Mouse (Mus musculus) mature B cell (primary cell): Measurements from ENCODE around the gene Neurl3.

Experiments used
- in situ Hi-C: fragments of 300-500 bp; cut with MboI; formaldehyde crosslinking; loops from 2 replicates; pipeline ENCODE4 v1.14.3; 2019

Neurl3 gene

GRCm38 (mm10) chr1:36298107-36298506 lies 23.6 kb upstream of the Neurl3 start:
- in situ Hi-C loops: no loop called here

GRCm38 (mm10) chr1:36296466-36297149 lies 22.1 kb upstream of the Neurl3 start:
- in situ Hi-C loops: no loop called here

GRCm38 (mm10) chr1:36294402-36294801 lies 19.9 kb upstream of the Neurl3 start:
- in situ Hi-C loops: no loop called here

GRCm38 (mm10) chr1:36293470-36293869 lies 19.0 kb upstream of the Neurl3 start:
- in situ Hi-C loops: no loop called here

GRCm38 (mm10) chr1:36281849-36282248 lies 7.4 kb upstream of the Neurl3 start:
- in situ Hi-C loops: no loop called here

- in situ Hi-C loops: no loop called here
These were observed 6.5 kb upstream of the Neurl3 start for GRCm38 (mm10) chr1:36280938-36281337.

- in situ Hi-C loops: no loop called here
These were observed 4.7 kb upstream of the Neurl3 start for GRCm38 (mm10) chr1:36279202-36279601.

- in situ Hi-C loops: no loop called here
These were observed 3.0 kb upstream of the Neurl3 start for GRCm38 (mm10) chr1:36277267-36278060.

- in situ Hi-C loops: no loop called here
These were observed 1.3 kb upstream of the Neurl3 start for GRCm38 (mm10) chr1:36275635-36276389.

GRCm38 (mm10) chr1:36273288-36273687 lies 1.2 kb downstream of the Neurl3 start:
- in situ Hi-C loops: loop anchor here (25.0 kb wide), 2 partner anchors 411 to 1436 kb away; partner anchors contain the start of genes Fam168b and Plekhb2

GRCm38 (mm10) chr1:36272546-36272945 lies 1.9 kb downstream of the Neurl3 start:
- in situ Hi-C loops: loop anchor here (25.0 kb wide), 2 partner anchors 410 to 1435 kb away; partner anchors contain the start of genes Fam168b and Plekhb2

- in situ Hi-C loops: loop anchor here (25.0 kb wide), 2 partner anchors 409 to 1434 kb away; partner anchors contain the start of genes Fam168b and Plekhb2
These were observed 2.8 kb downstream of the Neurl3 start for GRCm38 (mm10) chr1:36271516-36272230.

GRCm38 (mm10) chr1:36270666-36271065 lies 3.8 kb downstream of the Neurl3 start:
- in situ Hi-C loops: loop anchor here (25.0 kb wide), 2 partner anchors 408 to 1433 kb away; partner anchors contain the start of genes Fam168b and Plekhb2

- in situ Hi-C loops: loop anchor here (25.0 kb wide), 2 partner anchors 407 to 1432 kb away; partner anchors contain the start of genes Fam168b and Plekhb2
These were observed 5.2 kb downstream of the Neurl3 start for GRCm38 (mm10) chr1:36269121-36269795.

- in situ Hi-C loops: loop anchor here (25.0 kb wide), 2 partner anchors 405 to 1430 kb away; partner anchors contain the start of genes Fam168b and Plekhb2
These were observed 6.9 kb downstream of the Neurl3 start for GRCm38 (mm10) chr1:36267595-36267994.

- in situ Hi-C loops: loop anchor here (25.0 kb wide), 2 partner anchors 404 to 1429 kb away; partner anchors contain the start of genes Fam168b and Plekhb2
These were observed 8.2 kb downstream of the Neurl3 start for GRCm38 (mm10) chr1:36266293-36266692.

GRCm38 (mm10) chr1:36263833-36264488 lies 10.5 kb downstream of the Neurl3 start:
- in situ Hi-C loops: loop anchor here (25.0 kb wide), 2 partner anchors 402 to 1427 kb away; partner anchors contain the start of genes Fam168b and Plekhb2

GRCm38 (mm10) chr1:36261708-36262504 lies 12.6 kb downstream of the Neurl3 start:
- in situ Hi-C loops: loop anchor here (25.0 kb wide), 2 partner anchors 400 to 1425 kb away; partner anchors contain the start of genes Fam168b and Plekhb2

- in situ Hi-C loops: loop anchor here (25.0 kb wide), 2 partner anchors 398 to 1423 kb away; partner anchors contain the start of genes Fam168b and Plekhb2
These were observed 14.1 kb downstream of the Neurl3 start for GRCm38 (mm10) chr1:36260418-36260817.
